Mouse (Mus musculus): ENCODE data around the gene Rtn1.

Rtn1 gene

DNA sequence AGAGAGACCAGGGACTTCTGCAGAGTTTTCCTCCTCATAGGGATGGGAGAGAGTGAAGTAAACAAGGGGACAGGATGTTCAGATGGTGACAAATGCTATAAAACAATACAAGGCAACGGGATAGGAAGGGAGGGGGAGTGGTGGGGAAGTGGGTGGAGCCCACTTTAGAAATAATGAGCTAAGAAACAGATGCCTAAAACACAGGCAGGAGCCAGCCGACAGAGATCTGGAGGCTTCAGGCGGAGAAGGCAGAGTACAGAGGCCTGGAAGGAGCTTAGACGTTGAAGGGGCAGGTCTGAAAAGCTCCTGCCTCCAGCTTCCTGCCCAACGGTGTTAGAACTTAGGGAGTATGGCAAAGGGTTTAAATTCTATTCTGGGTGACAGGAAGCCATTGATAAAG, 195.3 kb downstream of the Rtn1 start:
- DNase-seq: no peak

DNA sequence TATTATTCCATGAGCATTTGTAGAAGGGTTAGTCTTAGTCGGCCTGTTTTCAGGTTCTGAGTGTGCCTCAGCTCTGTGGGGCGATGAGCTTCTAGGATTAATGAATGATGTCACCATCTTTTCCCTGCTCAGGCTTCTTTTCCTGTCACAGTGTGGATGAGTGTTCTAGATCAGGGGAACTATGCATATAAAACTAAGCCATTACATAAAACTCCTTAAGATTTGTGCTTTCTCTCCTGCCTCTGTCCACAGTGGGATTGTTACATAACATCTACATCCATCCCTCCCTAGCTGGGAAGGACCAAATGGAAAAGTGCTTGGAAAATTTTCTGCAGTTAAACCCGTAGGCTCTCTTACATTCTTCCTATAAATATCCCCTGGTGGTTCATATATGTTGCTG, 208.0 kb downstream of the Rtn1 start:
- no peak for DNase-seq

DNA sequence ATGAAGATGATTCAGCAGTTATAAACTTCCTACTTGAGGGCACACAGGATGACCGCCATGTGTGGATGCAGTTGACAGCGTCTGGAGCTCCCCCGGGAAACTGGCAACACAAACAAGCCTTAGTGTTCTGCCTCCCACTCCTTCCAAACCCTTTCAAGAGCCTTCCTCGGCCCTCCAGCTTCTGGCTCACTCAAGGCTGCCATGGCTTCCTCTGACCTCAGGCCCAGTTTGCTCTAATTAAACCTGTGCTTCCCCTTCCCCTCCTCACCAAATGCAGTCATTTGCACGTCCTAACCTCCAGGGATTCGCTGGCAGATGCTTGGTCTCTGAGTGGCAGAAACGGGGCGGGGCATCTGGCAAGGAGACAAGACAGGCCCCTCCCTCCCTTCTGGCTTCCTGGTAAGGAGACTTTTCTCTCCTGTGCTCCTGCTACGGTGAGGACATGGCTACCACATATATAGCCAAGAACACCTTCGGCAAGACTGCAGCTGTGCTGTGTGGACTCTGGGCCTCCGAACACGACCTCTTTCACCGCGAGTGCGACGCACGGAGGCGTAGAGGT, 210.8 kb downstream of the Rtn1 start:
- no peak for DNase-seq

DNA sequence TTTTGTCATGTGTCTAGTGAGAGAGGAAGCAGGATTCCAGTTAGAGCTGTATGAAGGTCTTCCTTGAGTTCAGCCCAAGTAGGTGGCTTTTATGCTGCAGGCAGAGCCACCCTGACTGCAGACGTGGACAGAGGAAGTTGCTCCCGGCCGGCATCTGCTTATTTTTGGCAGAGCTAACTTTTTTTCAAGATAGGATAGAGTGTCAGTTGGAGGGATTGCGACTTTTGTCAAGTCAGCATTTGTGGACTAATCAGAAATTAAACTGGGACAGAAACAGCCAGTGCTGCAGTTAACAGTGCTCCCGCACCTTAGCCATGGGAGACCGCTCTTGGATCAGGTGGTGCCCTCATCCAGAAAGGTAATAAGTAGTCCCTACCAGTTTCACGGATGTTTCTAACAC, 211.4 kb downstream of the Rtn1 start:
- no peak for DNase-seq

DNA sequence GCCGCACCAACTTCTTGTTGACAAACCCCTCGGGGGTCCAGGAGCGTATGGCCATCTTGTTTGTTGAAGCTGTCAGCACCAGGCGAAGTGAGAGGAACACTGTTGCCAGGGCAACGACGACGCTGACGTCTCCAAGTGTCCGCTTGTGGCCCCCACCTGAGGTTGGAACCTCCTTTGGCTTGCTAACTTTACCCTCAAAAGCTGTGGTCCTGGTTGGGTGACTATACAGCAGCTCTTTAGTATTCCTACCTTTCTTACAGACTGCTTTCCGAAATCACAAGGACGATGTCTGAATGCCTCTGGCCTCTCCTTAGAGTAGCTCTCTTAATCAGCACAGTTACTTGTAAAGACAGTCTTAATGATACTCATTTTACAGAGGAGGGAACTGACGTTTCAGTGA, 223.9 kb downstream of the Rtn1 start, which contains the start of gene Ccdc175:
Gene Ccdc175 (minus strand): TSS at position 101 of the 400 bp plus-strand sequence.
- no peak for DNase-seq

DNA sequence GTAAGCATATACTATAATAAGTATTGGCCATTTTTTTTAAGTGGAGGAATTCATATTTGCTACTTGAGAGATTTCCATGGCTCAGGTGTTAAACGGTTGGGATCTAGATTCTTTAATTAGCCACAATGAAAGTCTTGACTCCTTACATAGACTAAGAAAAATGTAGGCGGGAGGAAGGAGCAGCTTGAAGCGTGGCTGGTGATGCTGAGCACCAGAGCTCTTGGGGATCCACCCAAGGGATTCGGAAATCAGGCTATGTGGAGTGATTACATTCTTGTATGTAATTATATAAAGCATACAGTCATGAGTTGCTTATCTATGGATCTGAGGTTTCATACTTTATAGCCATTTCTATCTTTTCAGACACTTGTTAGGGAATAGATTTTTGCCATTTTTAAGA, 229.3 kb downstream of the Rtn1 start:
- DNase-seq: no peak

DNA sequence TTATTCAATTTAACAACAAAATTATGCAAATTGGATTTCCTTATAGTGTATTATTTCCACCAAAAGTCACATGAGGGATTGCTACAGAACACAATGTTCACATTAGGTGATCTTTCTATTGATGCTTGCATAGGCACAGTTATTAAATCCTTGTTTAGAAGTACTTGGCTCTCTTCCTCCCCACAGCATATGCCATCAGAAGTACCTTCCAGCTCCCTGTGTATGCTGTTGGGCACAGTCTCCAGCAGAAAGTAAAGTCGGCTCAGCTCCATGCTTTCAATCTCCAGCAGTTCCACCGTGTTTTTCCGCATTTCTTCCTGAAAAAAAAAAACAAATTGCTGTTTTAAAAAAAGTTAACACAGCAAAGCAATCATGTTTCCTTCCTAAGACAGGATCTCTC, 230.5 kb downstream of the Rtn1 start:
- no peak for DNase-seq
